Comparison of ENCODE assay signal across 8 mouse cellular contexts in genomic region chr11:101468731-101469130, GRCm38 (mm10). TPM values are rescaled to one million over a fixed set of nuclear protein-coding genes. Genes with fewer than 3 reads are reported as not detected.
DNase-seq lines count a peak whose midpoint lies in the region; ATAC-seq and TF ChIP-seq lines count a peak whose summit lies in the region.

No protein-coding gene starts in this region.

- 3% methylated on average over 13 of the region's 13 CpGs for WGBS in kidney, embryonic 14.5 days
- WGBS in embryonic facial prominence, embryonic 10.5 days, result 3% methylated on average over 13 of the region's 13 CpGs
- under 1% methylated on average over 13 of the region's 13 CpGs for WGBS in hindbrain, postnatal 0 days

- DNase-seq in kidney, postnatal 36 days, result no peak
- DNase-seq in embryonic facial prominence, embryonic 10.5 days (ENCODE audit: low spot score), result no peak
- DNase-seq in hindbrain, postnatal 0 days (ENCODE audit: low spot score), result no peak
- DNase-seq in ovary, postnatal 36 days (ENCODE audit: low spot score), result no peak
- DNase-seq in ovary, postnatal 10 days (ENCODE audit: low spot score), result no peak
- DNase-seq in left cerebral cortex, adult 9 months (ENCODE audit: low spot score in 2 of 2), result no peak

- TF ChIP-seq POLR2A in myocyte (IDR thresholded peaks at IDR 0.05; ENCODE audit: insufficient read length, low read depth), result no peak

- H3K36me3 ChIP-seq in kidney, embryonic 14.5 days (ENCODE audit: control insufficient read depth, insufficient read depth, low read length), result no peaks in the 10 kb centered on the region
- peaks cover 7% of the 10 kb centered on the region; the same call in 1 of the 2 replicates for H3K36me3 ChIP-seq in embryonic facial prominence, embryonic 10.5 days (replicated peaks)
- no peaks in the 10 kb centered on the region for H3K36me3 ChIP-seq in hindbrain, postnatal 0 days (ENCODE audit: insufficient read depth, low read length)
- no peaks in the 10 kb centered on the region for H3K36me3 ChIP-seq in myocyte (ENCODE audit: control insufficient read depth, insufficient read depth)

- peak overlapping the region; percentile 72 for H3K9ac ChIP-seq in kidney, embryonic 14.5 days (ENCODE audit: low read depth, low read length)
- peak overlapping the region; percentile 83 for H3K9ac ChIP-seq in hindbrain, postnatal 0 days (replicated peaks; ENCODE audit: low read length)

- no peak overlapping the region for H3K27ac ChIP-seq in kidney, embryonic 14.5 days (ENCODE audit: low read depth, low read length)
- peak overlapping the region; percentile 88 for H3K27ac ChIP-seq in embryonic facial prominence, embryonic 10.5 days (replicated peaks)
- H3K27ac ChIP-seq in hindbrain, postnatal 0 days, result peak overlapping the region; percentile 89

- H3K4me3 ChIP-seq in kidney, embryonic 14.5 days (ENCODE audit: low read length), result peak overlapping the region; percentile 74
- peak overlapping the region; percentile 90 for H3K4me3 ChIP-seq in embryonic facial prominence, embryonic 10.5 days
- H3K4me3 ChIP-seq in hindbrain, postnatal 0 days (ENCODE audit: low read length), result peak overlapping the region; percentile 78
- H3K4me3 ChIP-seq in myocyte, result peak overlapping the region; percentile 97

- peaks cover 18% of the 10 kb centered on the region for H3K4me1 ChIP-seq in kidney, embryonic 14.5 days (ENCODE audit: control insufficient read depth, insufficient read depth, low read length)
- peaks cover 79% of the 10 kb centered on the region for H3K4me1 ChIP-seq in embryonic facial prominence, embryonic 10.5 days
- H3K4me1 ChIP-seq in hindbrain, postnatal 0 days (ENCODE audit: insufficient read depth, low read length), result peaks cover 13% of the 10 kb centered on the region; the same call in 1 of the 2 replicates

- no peak for ATAC-seq in kidney, embryonic 14.5 days (ENCODE audit: low FRiP score, low TSS enrichment)
- no peak for ATAC-seq in hindbrain, postnatal 0 days

- no peaks in the 10 kb centered on the region for H3K27me3 ChIP-seq in kidney, embryonic 14.5 days (ENCODE audit: control insufficient read depth, insufficient read depth, low read length)
- H3K27me3 ChIP-seq in embryonic facial prominence, embryonic 10.5 days (replicated peaks; ENCODE audit: low read depth, poor library complexity, severe bottlenecking), result peaks cover 42% of the 10 kb centered on the region
- H3K27me3 ChIP-seq in hindbrain, postnatal 0 days (ENCODE audit: insufficient read depth, low read length), result no peaks in the 10 kb centered on the region
- no peaks in the 10 kb centered on the region for H3K27me3 ChIP-seq in myocyte (ENCODE audit: control insufficient read depth, insufficient read depth, insufficient read length)

- peaks cover 11% of the 10 kb centered on the region for H3K79me2 ChIP-seq in myocyte (ENCODE audit: control insufficient read depth, insufficient read depth)

- H3ac ChIP-seq in myocyte (ENCODE audit: control insufficient read depth, insufficient read length), result peak overlapping the region; percentile 40

- H3K9me3 ChIP-seq in kidney, embryonic 14.5 days (ENCODE audit: control insufficient read depth, low read length), result no peaks in the 10 kb centered on the region
- no peaks in the 10 kb centered on the region for H3K9me3 ChIP-seq in embryonic facial prominence, embryonic 10.5 days
- no peaks in the 10 kb centered on the region for H3K9me3 ChIP-seq in hindbrain, postnatal 0 days (ENCODE audit: low read length)

- no peak for TF ChIP-seq CTCF in hindbrain, postnatal 0 days (IDR thresholded peaks at IDR 0.05; ENCODE audit: low read depth)

- H3K4me2 ChIP-seq in kidney, embryonic 14.5 days (replicated peaks; ENCODE audit: low read depth, low read length), result peak overlapping the region; percentile 90
- peak overlapping the region; percentile 73 for H3K4me2 ChIP-seq in hindbrain, postnatal 0 days (ENCODE audit: low read depth, low read length)
- peak overlapping the region; percentile 95 for H3K4me2 ChIP-seq in myocyte (ENCODE audit: low read depth)

TF ChIP-seq in myocyte, 11 proteins besides CTCF, POLR2A, EP300 and RAD21:
- TF ChIP-seq MAX (IDR thresholded peaks at IDR 0.05; ENCODE audit: low read depth) (no peak), CEBPB (IDR thresholded peaks at IDR 0.05; ENCODE audit: insufficient read depth, poor library complexity, severe bottlenecking) (no peak), MYOG (IDR thresholded peaks at IDR 0.05; ENCODE audit: control insufficient read depth in 1 of 3, insufficient read depth in 1 of 3, insufficient read length in 2 of 3, low read depth in 2 of 3) (no peak), TCF3 (IDR thresholded peaks at IDR 0.05; ENCODE audit: insufficient read length, low read depth) (no peak), E2F4 (IDR thresholded peaks at IDR 0.05; ENCODE audit: insufficient read depth) (no peak), REST (IDR thresholded peaks at IDR 0.05; ENCODE audit: insufficient read depth, insufficient read length) (no peak), TCF12 (IDR thresholded peaks at IDR 0.05; ENCODE audit: insufficient read depth, poor library complexity, severe bottlenecking) (no peak), POLR2AphosphoS2 (IDR thresholded peaks at IDR 0.05; ENCODE audit: insufficient read length, low read depth) (no peak), USF1 (IDR thresholded peaks at IDR 0.05; ENCODE audit: low read depth) (no peak), SRF (IDR thresholded peaks at IDR 0.05; ENCODE audit: control insufficient read depth, insufficient read length, low read depth) (no peak), MYOD1 (IDR thresholded peaks at IDR 0.05; ENCODE audit: control insufficient read depth in 1 of 3, insufficient read length in 2 of 3, low read depth in 2 of 3) (no peak)

RNA-seq across cellular contexts. Expression of gene Vat1, which starts 2.7 kb away (rescaled TPM):
- 25.0 and 28.4 TPM in 2 replicates for polyA plus RNA-seq in kidney, embryonic 14.5 days (2014; fragmentation: Nextera tagmentation; extraction: Ambion mirVana)
- 21.3 and 29.6 TPM in 2 replicates for polyA plus RNA-seq in embryonic facial prominence, embryonic 10.5 days (2016; fragmentation: Nextera tagmentation; extraction: Ambion mirVana)
- total RNA-seq in hindbrain, postnatal 0 days (2014; rRNA removed), result 290 and 295 TPM in 2 replicates
- polyA plus RNA-seq in hindbrain, postnatal 0 days (2015; fragmentation: Nextera tagmentation; extraction: Ambion mirVana), result 106 and 114 TPM in 2 replicates
- 283 TPM for polyA plus RNA-seq in myocyte (2012; fragmentation: generic; extraction: Trizol)

RNA-seq across cellular contexts. Expression of gene Rnd2, which starts 3.9 kb away (rescaled TPM):
- polyA plus RNA-seq in kidney, embryonic 14.5 days (2014; fragmentation: Nextera tagmentation; extraction: Ambion mirVana), result 7.0 and 10.8 TPM in 2 replicates
- 16.5 and 31.6 TPM in 2 replicates for polyA plus RNA-seq in embryonic facial prominence, embryonic 10.5 days (2016; fragmentation: Nextera tagmentation; extraction: Ambion mirVana)
- 103 and 140 TPM in 2 replicates for total RNA-seq in hindbrain, postnatal 0 days (2014; rRNA removed)
- polyA plus RNA-seq in hindbrain, postnatal 0 days (2015; fragmentation: Nextera tagmentation; extraction: Ambion mirVana), result 143 and 154 TPM in 2 replicates
- 20.9 TPM for polyA plus RNA-seq in myocyte (2012; fragmentation: generic; extraction: Trizol)

RNA-seq across cellular contexts. Expression of gene Ifi35, which starts 20.5 kb away (rescaled TPM):
- polyA plus RNA-seq in kidney, embryonic 14.5 days (2014; fragmentation: Nextera tagmentation; extraction: Ambion mirVana), result 9.6 and 10.4 TPM in 2 replicates
- 2.1 and 3.1 TPM in 2 replicates for polyA plus RNA-seq in embryonic facial prominence, embryonic 10.5 days (2016; fragmentation: Nextera tagmentation; extraction: Ambion mirVana)
- 3.9 and 4.2 TPM in 2 replicates for total RNA-seq in hindbrain, postnatal 0 days (2014; rRNA removed)
- polyA plus RNA-seq in hindbrain, postnatal 0 days (2015; fragmentation: Nextera tagmentation; extraction: Ambion mirVana), result 5.3 and 5.8 TPM in 2 replicates
- 24.8 TPM for polyA plus RNA-seq in myocyte (2012; fragmentation: generic; extraction: Trizol)

RNA-seq across cellular contexts. Expression of gene Rpl27, which starts 26.6 kb away (rescaled TPM):
- 430 and 578 TPM in 2 replicates for polyA plus RNA-seq in kidney, embryonic 14.5 days (2014; fragmentation: Nextera tagmentation; extraction: Ambion mirVana)
- polyA plus RNA-seq in embryonic facial prominence, embryonic 10.5 days (2016; fragmentation: Nextera tagmentation; extraction: Ambion mirVana), result 469 and 481 TPM in 2 replicates
- 535 and 538 TPM in 2 replicates for total RNA-seq in hindbrain, postnatal 0 days (2014; rRNA removed)
- 276 and 282 TPM in 2 replicates for polyA plus RNA-seq in hindbrain, postnatal 0 days (2015; fragmentation: Nextera tagmentation; extraction: Ambion mirVana)
- 2,022 TPM for polyA plus RNA-seq in myocyte (2012; fragmentation: generic; extraction: Trizol)

RNA-seq across cellular contexts. Expression of gene Ptges3l, which starts 43.6 kb away (rescaled TPM):
- 8.9 and 10.3 TPM in 2 replicates for polyA plus RNA-seq in kidney, embryonic 14.5 days (2014; fragmentation: Nextera tagmentation; extraction: Ambion mirVana)
- 3.9 and 4.7 TPM in 2 replicates for polyA plus RNA-seq in embryonic facial prominence, embryonic 10.5 days (2016; fragmentation: Nextera tagmentation; extraction: Ambion mirVana)
- 0.31 and 0.58 TPM in 2 replicates for total RNA-seq in hindbrain, postnatal 0 days (2014; rRNA removed)
- polyA plus RNA-seq in hindbrain, postnatal 0 days (2015; fragmentation: Nextera tagmentation; extraction: Ambion mirVana), result 3.8 and 4.6 TPM in 2 replicates
- 58.8 TPM for polyA plus RNA-seq in myocyte (2012; fragmentation: generic; extraction: Trizol)
